Mouse (Mus musculus) B cell, adult 2 months (primary cell): ENCODE data around the gene Megf6.

Experiments
- DNase-seq, 2 experiments: peaks; one replicate each; pipeline ENCODE4 v3.0.0; 2022

Megf6 gene

GRCm38 (mm10) chr4:154217711-154218350 is 47.3 kb downstream of the Megf6 start:
- no peak for DNase-seq

GRCm38 (mm10) chr4:154222773-154223172 is 52.2 kb downstream of the Megf6 start:
- no peak for DNase-seq

GRCm38 (mm10) chr4:154224267-154224969 is 53.9 kb downstream of the Megf6 start:
- DNase-seq: no peak

GRCm38 (mm10) chr4:154224970-154225309 is 54.4 kb downstream of the Megf6 start:
- DNase-seq: no peak

GRCm38 (mm10) chr4:154226678-154227077 is 56.1 kb downstream of the Megf6 start:
- no peak for DNase-seq

GRCm38 (mm10) chr4:154228336-154228735 is 57.8 kb downstream of the Megf6 start:
- no peak for DNase-seq

- DNase-seq: no peak
These were observed 59.0 kb downstream of the Megf6 start for GRCm38 (mm10) chr4:154229569-154229968.

- DNase-seq: no peak
These were observed 60.9 kb downstream of the Megf6 start for GRCm38 (mm10) chr4:154231380-154231779.

GRCm38 (mm10) chr4:154232295-154232694 is 61.8 kb downstream of the Megf6 start:
- DNase-seq: no peak

- DNase-seq: no peak
These were observed 65.5 kb downstream of the Megf6 start for GRCm38 (mm10) chr4:154236001-154236400.

- no peak for DNase-seq
These were observed 66.4 kb downstream of the Megf6 start for GRCm38 (mm10) chr4:154236893-154237292.

- no peak for DNase-seq
These were observed 66.8 kb downstream of the Megf6 start for GRCm38 (mm10) chr4:154237306-154237705.

GRCm38 (mm10) chr4:154239199-154239598 is 68.7 kb downstream of the Megf6 start:
- no peak for DNase-seq

GRCm38 (mm10) chr4:154240608-154241007 is 70.1 kb downstream of the Megf6 start:
- DNase-seq: no peak

- DNase-seq: no peak
These were observed 74.8 kb downstream of the Megf6 start for GRCm38 (mm10) chr4:154245342-154245741.

- DNase-seq: peak; percentile 67 to 68
These were observed 75.8 kb downstream of the Megf6 start for GRCm38 (mm10) chr4:154246115-154247040.

GRCm38 (mm10) chr4:154247207-154248091 is 76.9 kb downstream of the Megf6 start:
- no peak for DNase-seq

- no peak for DNase-seq
These were observed 77.7 kb downstream of the Megf6 start for GRCm38 (mm10) chr4:154248092-154248805.

- no peak for DNase-seq
These were observed 78.8 kb downstream of the Megf6 start for GRCm38 (mm10) chr4:154249316-154249715.

GRCm38 (mm10) chr4:154252537-154253255 is 82.2 kb downstream of the Megf6 start:
- no peak for DNase-seq

GRCm38 (mm10) chr4:154260755-154261154 is 90.2 kb downstream of the Megf6 start:
- no peak for DNase-seq
